Mouse (Mus musculus): ENCODE data around the gene Zfp282. TPM values are rescaled to one million over a fixed set of nuclear protein-coding genes. Genes with fewer than 3 reads are reported as not detected.

Zfp282 gene
- total and polyA plus RNA-seq, 2 experiments = 2.6 to 3.0 TPM

- Histone ChIP-seq H3K27me3 (ENCODE audit: control insufficient read depth, insufficient read depth, low read length) (no peaks in the 10 kb centered on the region), H3K4me1 (ENCODE audit: control insufficient read depth, insufficient read depth, low read length) (no peaks in the 10 kb centered on the region), H3K79me2 (ENCODE audit: control insufficient read depth, insufficient read depth, low read length) (no peaks in the 10 kb centered on the region), H3K4me3 (ENCODE audit: insufficient read depth, low read depth, low read length) (no peak overlapping the region), H3K27ac (replicated peaks; ENCODE audit: insufficient read depth, low read depth, low read length) (no peak overlapping the region), H3K36me3 (ENCODE audit: control insufficient read depth, insufficient read depth, low read length) (peaks cover 35% of the 10 kb centered on the region), H3K9ac (ENCODE audit: low read depth, low read length) (no peak overlapping the region)
- no peak for DNase-seq (ENCODE audit: extremely low read depth, low read depth, low spot score)
- TF ChIP-seq CTCF (IDR thresholded peaks at IDR 0.05; ENCODE audit: low read depth, low read length) = no peak
- no peak for TF ChIP-seq POLR2A (IDR thresholded peaks at IDR 0.05; ENCODE audit: extremely low read depth, insufficient read depth, low read length)
- WGBS = 91% methylated on average over 19 of the region's 19 CpGs
Measured at GRCm38 (mm10) chr6:47904361-47904760, 27.4 kb downstream of the Zfp282 start.

DNA sequence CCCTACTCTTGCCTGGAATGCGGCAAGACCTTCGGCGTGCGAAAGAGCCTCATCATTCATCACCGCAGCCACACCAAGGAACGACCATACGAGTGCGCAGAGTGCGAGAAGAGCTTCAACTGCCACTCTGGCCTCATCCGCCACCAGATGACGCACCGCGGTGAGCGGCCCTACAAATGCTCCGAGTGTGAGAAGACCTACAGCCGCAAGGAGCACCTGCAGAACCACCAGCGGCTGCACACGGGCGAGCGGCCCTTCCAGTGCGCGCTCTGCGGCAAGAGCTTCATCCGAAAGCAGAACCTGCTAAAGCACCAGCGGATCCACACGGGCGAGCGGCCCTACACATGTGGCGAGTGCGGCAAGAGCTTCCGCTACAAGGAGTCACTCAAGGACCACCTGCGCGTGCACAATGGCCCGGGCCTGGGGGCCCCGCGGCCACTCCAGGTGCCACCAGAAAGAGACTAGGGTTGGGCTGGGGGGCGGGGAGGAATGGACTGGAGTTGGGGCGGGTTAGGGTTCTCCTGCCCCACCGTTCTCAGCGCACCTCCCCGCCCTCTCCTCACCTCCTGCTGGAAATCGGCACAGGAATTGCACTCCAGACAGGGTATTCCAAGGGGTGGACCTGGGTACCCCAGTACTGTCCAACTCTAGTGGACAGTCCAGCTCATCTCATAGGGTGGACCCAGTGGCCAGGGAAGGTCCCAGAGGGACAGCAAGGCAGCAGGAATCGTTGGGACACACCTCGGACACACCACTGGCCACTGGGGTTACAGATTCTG is 28.1 kb downstream of the Zfp282 start:
- 91% methylated on average over 44 of the region's 44 CpGs for WGBS
- DNase-seq (ENCODE audit: extremely low read depth, low read depth, low spot score) = no peak
- no peak overlapping the region for H3K4me3 ChIP-seq (ENCODE audit: insufficient read depth, low read depth, low read length)
- no peak for TF ChIP-seq CTCF (IDR thresholded peaks at IDR 0.05; ENCODE audit: low read depth, low read length)
- no peak for TF ChIP-seq POLR2A (IDR thresholded peaks at IDR 0.05; ENCODE audit: extremely low read depth, insufficient read depth, low read length)
- no peaks in the 10 kb centered on the region for H3K79me2 ChIP-seq (ENCODE audit: control insufficient read depth, insufficient read depth, low read length)
- no peaks in the 10 kb centered on the region for H3K4me1 ChIP-seq (ENCODE audit: control insufficient read depth, insufficient read depth, low read length)
- H3K36me3 ChIP-seq (ENCODE audit: control insufficient read depth, insufficient read depth, low read length) = peaks cover 29% of the 10 kb centered on the region
- no peak overlapping the region for H3K27ac ChIP-seq (replicated peaks; ENCODE audit: insufficient read depth, low read depth, low read length)
- no peaks in the 10 kb centered on the region for H3K27me3 ChIP-seq (ENCODE audit: control insufficient read depth, insufficient read depth, low read length)
- H3K9ac ChIP-seq (ENCODE audit: low read depth, low read length) = no peak overlapping the region

DNA sequence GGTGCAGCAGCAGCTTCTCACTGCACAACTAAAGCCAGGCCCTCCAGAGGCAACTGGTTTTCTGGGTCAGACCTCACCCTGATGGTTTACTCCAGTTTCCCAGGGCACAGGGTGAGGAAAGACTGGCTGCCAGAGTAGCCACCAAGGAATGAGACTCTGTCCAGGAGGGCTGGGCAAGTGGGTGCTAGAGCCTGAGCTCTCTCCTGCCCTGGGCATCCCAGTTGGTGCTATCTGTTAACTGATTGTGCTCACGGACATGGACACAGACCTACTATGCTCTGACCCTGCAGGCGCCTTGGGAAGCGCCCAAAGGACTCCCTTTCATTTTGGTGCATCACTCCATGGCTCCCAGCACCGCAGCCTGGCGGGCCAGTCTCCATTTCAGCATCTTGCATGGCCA is 29.3 kb downstream of the Zfp282 start:
- H3K4me1 ChIP-seq (ENCODE audit: control insufficient read depth, insufficient read depth, low read length) = no peaks in the 10 kb centered on the region
- H3K4me3 ChIP-seq (ENCODE audit: insufficient read depth, low read depth, low read length) = no peak overlapping the region
- no peak for TF ChIP-seq CTCF (IDR thresholded peaks at IDR 0.05; ENCODE audit: low read depth, low read length)
- no peak for TF ChIP-seq POLR2A (IDR thresholded peaks at IDR 0.05; ENCODE audit: extremely low read depth, insufficient read depth, low read length)
- WGBS = 99% methylated on average over 5 of the region's 5 CpGs
- no peak overlapping the region for H3K27ac ChIP-seq (replicated peaks; ENCODE audit: insufficient read depth, low read depth, low read length)
- peaks cover 25% of the 10 kb centered on the region for H3K36me3 ChIP-seq (ENCODE audit: control insufficient read depth, insufficient read depth, low read length)
- no peaks in the 10 kb centered on the region for H3K27me3 ChIP-seq (ENCODE audit: control insufficient read depth, insufficient read depth, low read length)
- no peaks in the 10 kb centered on the region for H3K79me2 ChIP-seq (ENCODE audit: control insufficient read depth, insufficient read depth, low read length)
- DNase-seq (ENCODE audit: extremely low read depth, low read depth, low spot score) = no peak
- no peak overlapping the region for H3K9ac ChIP-seq (ENCODE audit: low read depth, low read length)

DNA sequence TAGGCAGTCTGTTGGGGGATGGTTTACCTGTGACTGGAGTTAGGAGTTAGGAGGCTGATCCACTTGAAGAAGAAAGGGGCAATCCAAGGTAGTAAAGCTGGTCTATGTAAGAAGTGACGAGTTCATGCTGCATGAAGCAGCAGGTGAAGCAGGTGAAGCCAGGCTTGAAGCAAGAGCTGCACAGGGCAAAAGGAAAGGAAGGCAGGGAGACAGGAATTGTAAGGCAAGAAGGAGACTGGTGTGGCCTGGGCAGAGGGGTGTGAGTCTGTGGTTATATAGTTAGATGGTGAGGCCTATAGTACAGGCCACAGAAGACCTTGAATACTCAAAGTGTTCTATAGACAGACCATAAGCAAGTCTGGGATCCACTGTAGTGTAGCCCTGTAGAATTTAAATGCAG is 32.0 kb downstream of the Zfp282 start:
- DNase-seq (ENCODE audit: extremely low read depth, low read depth, low spot score) = no peak
- Histone ChIP-seq H3K79me2 (ENCODE audit: control insufficient read depth, insufficient read depth, low read length) (no peaks in the 10 kb centered on the region), H3K36me3 (ENCODE audit: control insufficient read depth, insufficient read depth, low read length) (peaks cover 8% of the 10 kb centered on the region; the same call in 1 of the 2 replicates), H3K4me3 (ENCODE audit: insufficient read depth, low read depth, low read length) (no peak overlapping the region), H3K27me3 (ENCODE audit: control insufficient read depth, insufficient read depth, low read length) (no peaks in the 10 kb centered on the region), H3K4me1 (ENCODE audit: control insufficient read depth, insufficient read depth, low read length) (no peaks in the 10 kb centered on the region), H3K27ac (replicated peaks; ENCODE audit: insufficient read depth, low read depth, low read length) (no peak overlapping the region), H3K9ac (ENCODE audit: low read depth, low read length) (no peak overlapping the region)
- TF ChIP-seq CTCF (IDR thresholded peaks at IDR 0.05; ENCODE audit: low read depth, low read length) = no peak
- no peak for TF ChIP-seq POLR2A (IDR thresholded peaks at IDR 0.05; ENCODE audit: extremely low read depth, insufficient read depth, low read length)
- 94% methylated on average over 1 of the region's 1 CpGs for WGBS

- no peaks in the 10 kb centered on the region for H3K79me2 ChIP-seq (ENCODE audit: control insufficient read depth, insufficient read depth, low read length)
- no peak for TF ChIP-seq POLR2A (IDR thresholded peaks at IDR 0.05; ENCODE audit: extremely low read depth, insufficient read depth, low read length)
- no peak for TF ChIP-seq CTCF (IDR thresholded peaks at IDR 0.05; ENCODE audit: low read depth, low read length)
- no peaks in the 10 kb centered on the region for H3K36me3 ChIP-seq (ENCODE audit: control insufficient read depth, insufficient read depth, low read length)
- H3K4me1 ChIP-seq (ENCODE audit: control insufficient read depth, insufficient read depth, low read length) = no peaks in the 10 kb centered on the region
- no peak overlapping the region for H3K9ac ChIP-seq (ENCODE audit: low read depth, low read length)
- H3K27me3 ChIP-seq (ENCODE audit: control insufficient read depth, insufficient read depth, low read length) = no peaks in the 10 kb centered on the region
- no peak overlapping the region for H3K4me3 ChIP-seq (ENCODE audit: insufficient read depth, low read depth, low read length)
- 56% methylated on average over 1 of the region's 1 CpGs for WGBS
- DNase-seq (ENCODE audit: extremely low read depth, low read depth, low spot score) = no peak
- no peak overlapping the region for H3K27ac ChIP-seq (replicated peaks; ENCODE audit: insufficient read depth, low read depth, low read length)
Measured at GRCm38 (mm10) chr6:47911650-47912049, 34.6 kb downstream of the Zfp282 start.

GRCm38 (mm10) chr6:47912991-47913390 is 36.0 kb downstream of the Zfp282 start:
- DNase-seq (ENCODE audit: extremely low read depth, low read depth, low spot score) = no peak
- TF ChIP-seq POLR2A (IDR thresholded peaks at IDR 0.05; ENCODE audit: extremely low read depth, insufficient read depth, low read length) (no peak), CTCF (IDR thresholded peaks at IDR 0.05; ENCODE audit: low read depth, low read length) (no peak)
- Histone ChIP-seq H3K4me3 (ENCODE audit: insufficient read depth, low read depth, low read length) (no peak overlapping the region), H3K27ac (replicated peaks; ENCODE audit: insufficient read depth, low read depth, low read length) (no peak overlapping the region), H3K4me1 (ENCODE audit: control insufficient read depth, insufficient read depth, low read length) (no peaks in the 10 kb centered on the region), H3K36me3 (ENCODE audit: control insufficient read depth, insufficient read depth, low read length) (no peaks in the 10 kb centered on the region), H3K79me2 (ENCODE audit: control insufficient read depth, insufficient read depth, low read length) (no peaks in the 10 kb centered on the region), H3K27me3 (ENCODE audit: control insufficient read depth, insufficient read depth, low read length) (no peaks in the 10 kb centered on the region), H3K9ac (ENCODE audit: low read depth, low read length) (no peak overlapping the region)
- WGBS = 60% methylated on average over 3 of the region's 3 CpGs
